Mouse (Mus musculus) olfactory bulb, adult 2 months (tissue): ENCODE data around the gene Hamp2.

Experiments used
- CTCF ChIP-seq: fragments of 200-500 bp; IDR thresholded peaks from 2 replicates; pipeline ENCODE4 v1.5.1; 2012; ENCODE audit warnings: low read depth, mild to moderate bottlenecking, low read length, moderate library complexity; ENCODE audit not compliant: insufficient read depth
- POLR2A ChIP-seq: fragments of 200-500 bp; IDR thresholded peaks from 2 replicates; pipeline ENCODE4 v1.6.1; 2012; ENCODE audit warnings: mild to moderate bottlenecking, low read depth, low read length, moderate library complexity; ENCODE audit not compliant: insufficient read depth

- TF ChIP-seq CTCF = peak; percentile 46; the same call in 1 of the 2 replicates
- no peak for TF ChIP-seq POLR2A
Observed at GRCm38 (mm10) chr7:30904042-30904441, 20.4 kb downstream of the Hamp2 start.
